Mouse (Mus musculus) ES-E14 (cell line): Measurements from ENCODE around the gene Spata5. TPM values are rescaled to one million over a fixed set of nuclear protein-coding genes. Genes with fewer than 3 reads are reported as not detected.

ENCODE experiments used
- DNase-seq: peaks from one replicate; pipeline ENCODE4 v3.0.0-alpha.2; 2013; ENCODE audit warnings: low read depth, low spot score
- H3K27ac ChIP-seq: 2 replicates; pipeline ENCODE4 v1.5.1; 2012; ENCODE audit warnings: low read depth, mild to moderate bottlenecking, low read length, moderate library complexity, mixed read lengths; ENCODE audit not compliant: poor library complexity, insufficient read depth, severe bottlenecking
- H3K36me3 ChIP-seq: 2 replicates; pipeline ENCODE4 v1.6.1; 2012; ENCODE audit warnings: mild to moderate bottlenecking, low read length, moderate library complexity, mixed read lengths; ENCODE audit not compliant: control insufficient read depth, poor library complexity, insufficient read depth, severe bottlenecking
- H3K4me1 ChIP-seq, 2 experiments: fragments of 150-350 bp in 1 of 2; sonication (generic) in 1 of 2; 2 replicates each; pipeline ENCODE4 v1.6.1; 2012; ENCODE audit warnings: low read length in 2 of 2, mild to moderate bottlenecking in 1 of 2, mixed read lengths in 1 of 2; ENCODE audit not compliant: control insufficient read depth in 2 of 2, insufficient read depth in 2 of 2, poor library complexity in 1 of 2
- H3K4me3 ChIP-seq, 2 experiments: fragments of 150-350 bp in 1 of 2; sonication (generic) in 1 of 2; 2 replicates each; pipeline ENCODE4 v1.5.1; 2012; ENCODE audit warnings: low read length in 2 of 2, low read depth in 1 of 2, mild to moderate bottlenecking in 1 of 2, mixed read lengths in 1 of 2; ENCODE audit not compliant: insufficient read depth in 1 of 2, poor library complexity in 1 of 2, severe bottlenecking in 1 of 2
- H3K9ac ChIP-seq: 2 replicates; pipeline ENCODE4 v1.6.1; 2012; ENCODE audit warnings: low read depth, mild to moderate bottlenecking, low read length, mixed read lengths; ENCODE audit not compliant: poor library complexity, insufficient read depth, severe bottlenecking
- H3K9me3 ChIP-seq: fragments of 150-350 bp; sonication (generic); 2 replicates; pipeline ENCODE4 v1.6.1; 2012; ENCODE audit warnings: low read depth, mild to moderate bottlenecking, low read length; ENCODE audit not compliant: control insufficient read depth, insufficient read depth
- CHD2 ChIP-seq: IDR thresholded peaks from 2 replicates; pipeline ENCODE4 v1.6.1; 2014; ENCODE audit warnings: mild to moderate bottlenecking, low read depth, low read length, inconsistent platforms
- HCFC1 ChIP-seq: IDR thresholded peaks from 2 replicates; pipeline ENCODE4 v1.6.1; 2012; ENCODE audit warnings: low read length, inconsistent platforms, borderline replicate concordance; ENCODE audit not compliant: insufficient read depth
- MAFK ChIP-seq: IDR thresholded peaks from 2 replicates; pipeline ENCODE4 v1.6.1; 2014; ENCODE audit warnings: mild to moderate bottlenecking, low read depth, low read length, inconsistent platforms; ENCODE audit not compliant: insufficient read depth
- ZC3H11A ChIP-seq: IDR thresholded peaks from 2 replicates; pipeline ENCODE4 v1.6.1; 2012; ENCODE audit warnings: low read depth, mild to moderate bottlenecking, inconsistent platforms, low read length, borderline replicate concordance
- ZNF384 ChIP-seq: IDR thresholded peaks from 2 replicates; pipeline ENCODE4 v1.6.1; 2012; ENCODE audit warnings: low read depth, low read length, inconsistent platforms
- in situ Hi-C, 2 experiments: fragments of 600-800 bp; cut with MboI; formaldehyde crosslinking; loops; one replicate each; pipeline ENCODE4 v1.15.1; 2025; ENCODE audit warnings: low sequenced_read_pairs in 2 of 2, inconsistent platforms in 1 of 2; ENCODE audit not compliant: unreplicated experiment in 2 of 2
- total RNA-seq: library from RNA; depleted of rRNA; stranded (reverse); fragments of 300-350 nt; gene quantifications from 2 replicates; pipeline ENCODE4 v1.2.3, GENCODE M21; 2012

The Spata5 gene
- total RNA-seq, 1 experiment = 54.3 TPM

- Histone ChIP-seq H3K27ac (no peak overlapping the region), H3K9ac (no peak overlapping the region), H3K36me3 (no peaks in the 10 kb centered on the region), H3K4me1 (no peaks in the 10 kb centered on the region), H3K9me3 (no peaks in the 10 kb centered on the region), H3K4me3 (no peak overlapping the region)
- in situ Hi-C loops = no loop called here
- no peak for TF ChIP-seq HCFC1
- TF ChIP-seq CHD2 = no peak
- no peak for TF ChIP-seq ZNF384
- TF ChIP-seq MAFK = no peak
- no peak for TF ChIP-seq ZC3H11A
- DNase-seq = no peak
Measured at GRCm38 (mm10) chr3:37387310-37387709, 32.4 kb upstream of the Spata5 start.

DNA sequence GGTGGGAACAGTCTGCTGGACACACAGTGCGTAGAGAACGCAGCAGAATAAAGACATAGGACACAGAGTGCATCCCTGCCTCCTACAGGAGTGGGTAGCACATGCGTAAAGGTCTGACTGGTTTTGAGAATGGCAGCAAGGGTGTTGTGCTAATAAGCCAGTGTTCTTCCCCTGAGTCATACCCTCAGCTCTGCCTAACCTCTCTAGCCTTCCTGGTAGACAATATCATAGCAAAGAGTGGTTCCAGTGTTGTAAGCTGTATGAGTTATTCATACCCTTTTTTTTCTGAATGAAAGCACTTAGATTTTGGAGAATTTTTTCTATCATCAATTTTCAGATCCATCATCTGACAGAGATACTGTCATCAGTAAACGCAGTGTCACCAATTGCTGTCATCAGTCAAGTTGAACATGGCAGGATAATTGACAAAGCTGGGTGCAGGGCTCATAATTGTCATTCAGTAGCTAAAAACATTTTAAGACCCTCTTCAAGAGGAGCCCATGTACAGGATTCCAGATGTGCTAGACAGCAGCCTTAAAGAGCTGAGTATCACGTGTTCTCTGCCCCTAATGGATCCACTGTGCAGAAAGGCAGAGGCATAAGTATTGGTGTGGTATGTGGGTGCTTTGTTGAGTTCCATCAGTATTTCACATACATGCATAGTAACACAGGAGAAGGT, 22.6 kb upstream of the Spata5 start:
- Histone ChIP-seq H3K27ac (no peak overlapping the region), H3K36me3 (no peaks in the 10 kb centered on the region), H3K4me3 (no peak overlapping the region), H3K4me1 (no peaks in the 10 kb centered on the region), H3K9ac (no peak overlapping the region), H3K9me3 (no peaks in the 10 kb centered on the region)
- no peak for TF ChIP-seq CHD2
- TF ChIP-seq MAFK = no peak
- no peak for TF ChIP-seq HCFC1
- no peak for TF ChIP-seq ZC3H11A
- no peak for TF ChIP-seq ZNF384
- in situ Hi-C loops = no loop called here
- DNase-seq = no peak

DNA sequence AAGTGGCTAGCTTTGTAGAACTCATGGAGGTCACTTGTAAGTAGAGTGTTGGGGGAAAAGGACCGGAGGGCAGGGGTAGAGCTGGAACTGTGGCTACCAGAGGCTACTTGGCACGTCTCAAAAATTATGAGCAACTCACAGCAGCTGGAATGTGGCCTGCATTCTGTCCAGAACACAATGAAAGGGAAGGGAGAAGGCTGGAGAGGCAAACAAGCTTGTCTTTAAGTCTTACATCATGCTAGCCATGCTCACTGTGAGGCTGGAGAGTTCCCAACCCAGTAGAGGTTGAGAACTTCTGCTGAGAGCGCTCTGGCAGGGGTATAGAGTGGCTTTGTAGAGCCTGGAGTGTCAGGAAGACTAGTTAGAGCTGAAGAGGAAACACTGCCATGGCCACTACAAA, 22.1 kb upstream of the Spata5 start:
- TF ChIP-seq ZNF384 (no peak), MAFK (no peak), HCFC1 (no peak), ZC3H11A (no peak), CHD2 (no peak)
- Histone ChIP-seq H3K9ac (no peak overlapping the region), H3K4me3 (no peak overlapping the region), H3K36me3 (no peaks in the 10 kb centered on the region), H3K27ac (no peak overlapping the region), H3K4me1 (no peaks in the 10 kb centered on the region), H3K9me3 (no peaks in the 10 kb centered on the region)
- in situ Hi-C loops = no loop called here
- no peak for DNase-seq

- in situ Hi-C loops = no loop called here
Measured at GRCm38 (mm10) chr3:37398661-37399395, 20.9 kb upstream of the Spata5 start.

More at GRCm38 (mm10) chr3:37398661-37399395, 20.9 kb upstream of the Spata5 start:
- H3K9ac ChIP-seq = no peak overlapping the region
- H3K4me1 ChIP-seq = no peaks in the 10 kb centered on the region
- H3K9me3 ChIP-seq = no peaks in the 10 kb centered on the region
- H3K27ac ChIP-seq = no peak overlapping the region
- DNase-seq = no peak
- no peak overlapping the region for H3K4me3 ChIP-seq
- H3K36me3 ChIP-seq = no peaks in the 10 kb centered on the region
- TF ChIP-seq CHD2 (no peak), MAFK (no peak), ZC3H11A (no peak), HCFC1 (no peak), ZNF384 (no peak)
